Mouse (Mus musculus) lung, adult 2 months (tissue): ENCODE results near the gene Gm10477.
A peak's percentile ranks its signal among the peaks of the same experiment; 100 is the strongest.

ENCODE experiments used
- CTCF ChIP-seq: fragments of 200-500 bp; IDR thresholded peaks from 2 replicates; pipeline ENCODE4 v1.5.1; 2011; ENCODE audit warnings: mild to moderate bottlenecking, low read length, control low read depth; ENCODE audit not compliant: insufficient read depth
- POLR2A ChIP-seq: fragments of 200-500 bp; IDR thresholded peaks from 2 replicates; pipeline ENCODE4 v1.6.1; 2011; ENCODE audit warnings: low read depth, mild to moderate bottlenecking, control low read depth, low read length, borderline replicate concordance; ENCODE audit errors: extremely low read depth

DNA sequence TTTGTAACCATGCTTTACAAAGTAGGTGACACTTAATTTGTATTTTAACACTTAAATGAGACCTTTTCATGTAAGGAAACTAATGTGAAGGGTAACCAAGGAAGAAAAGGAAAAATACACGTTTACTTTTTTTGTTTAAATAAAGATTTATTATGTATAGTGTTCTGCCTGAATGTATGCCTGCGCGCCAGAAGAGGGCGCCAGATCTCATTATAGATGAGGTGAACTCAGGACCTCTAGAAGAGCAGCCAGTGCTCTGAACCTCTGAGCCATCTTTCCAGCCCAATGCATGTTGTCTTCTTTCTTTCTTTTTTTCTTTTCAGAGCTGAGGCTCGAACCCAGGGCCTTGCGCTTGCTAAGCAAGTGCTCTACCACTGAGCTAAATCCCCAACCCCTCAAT, 47.9 kb downstream of the Gm10477 start:
- TF ChIP-seq POLR2A = no peak
- TF ChIP-seq CTCF = peak; percentile 48
